Mouse (Mus musculus): ENCODE results near the gene Cap2. TPM values are rescaled to one million over a fixed set of nuclear protein-coding genes. Genes with fewer than 3 reads are reported as not detected.

The Cap2 gene
- polyA plus RNA-seq, 1 experiment from 2014 or later, result 8.5 TPM

DNA sequence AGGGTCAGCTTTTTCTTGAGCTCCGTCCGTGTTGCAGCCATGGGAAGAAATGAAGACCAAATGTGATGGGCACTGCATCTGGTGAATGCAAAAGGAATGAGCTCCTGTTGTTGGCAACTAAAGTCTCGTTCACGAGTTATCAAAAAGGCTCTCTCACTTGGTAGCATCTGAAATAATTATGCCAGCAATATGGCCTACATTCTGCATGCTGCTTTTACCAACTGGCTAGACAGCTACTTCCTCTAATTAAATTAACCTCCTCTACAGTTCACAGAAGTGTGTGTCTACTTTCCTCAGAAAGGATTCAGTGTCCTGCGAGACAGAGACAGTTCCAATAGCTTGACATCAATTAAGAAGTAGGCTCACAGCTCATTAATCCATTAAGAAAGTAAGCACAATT, 152.9 kb downstream of the Cap2 start:
- no peaks in the 10 kb centered on the region for H3K9me3 ChIP-seq (ENCODE audit: control insufficient read depth, low read depth, low read length)
- no peak for ATAC-seq (ENCODE audit: insufficient number of reproducible peaks, insufficient read depth, low FRiP score, low read depth)
- H3K4me2 ChIP-seq (replicated peaks; ENCODE audit: low read depth, low read length), result no peak overlapping the region
- H3K9ac ChIP-seq (replicated peaks; ENCODE audit: low read depth, low read length), result no peak overlapping the region
- H3K4me3 ChIP-seq (ENCODE audit: low read depth, low read length), result no peak overlapping the region
- no peaks in the 10 kb centered on the region for H3K36me3 ChIP-seq (ENCODE audit: control insufficient read depth, insufficient read depth, low read length)
- no peaks in the 10 kb centered on the region for H3K27me3 ChIP-seq (ENCODE audit: control insufficient read depth, insufficient read depth, low read length)
- no peak overlapping the region for H3K27ac ChIP-seq (ENCODE audit: low read length)
- no peaks in the 10 kb centered on the region for H3K4me1 ChIP-seq (ENCODE audit: control insufficient read depth, insufficient read depth, low read length)
- 82% methylated on average over 5 of the region's 5 CpGs for WGBS

DNA sequence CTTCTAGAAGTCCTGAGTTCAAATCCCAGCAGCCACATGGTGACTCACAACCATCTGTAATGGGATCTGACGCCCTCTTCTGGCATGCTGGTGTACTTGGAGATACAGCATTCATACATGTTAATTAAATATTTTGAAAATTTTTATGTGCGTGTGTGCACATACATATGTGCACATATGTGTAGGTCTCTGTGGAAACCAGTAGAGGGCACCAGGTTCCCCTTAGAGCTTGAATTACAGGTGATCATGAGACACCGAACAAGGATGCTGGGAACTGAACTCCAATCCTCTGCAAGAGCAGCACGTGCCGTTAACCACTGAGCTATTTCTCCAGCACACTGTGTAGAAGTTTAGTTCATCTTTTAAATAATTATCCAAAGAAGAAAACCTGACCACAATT, 157.6 kb downstream of the Cap2 start:
- H3K9ac ChIP-seq (replicated peaks; ENCODE audit: low read depth, low read length), result no peak overlapping the region
- no peak overlapping the region for H3K4me2 ChIP-seq (replicated peaks; ENCODE audit: low read depth, low read length)
- H3K4me3 ChIP-seq (ENCODE audit: low read depth, low read length), result no peak overlapping the region
- ATAC-seq (ENCODE audit: insufficient number of reproducible peaks, insufficient read depth, low FRiP score, low read depth), result no peak
- no peaks in the 10 kb centered on the region for H3K27me3 ChIP-seq (ENCODE audit: control insufficient read depth, insufficient read depth, low read length)
- no peaks in the 10 kb centered on the region for H3K4me1 ChIP-seq (ENCODE audit: control insufficient read depth, insufficient read depth, low read length)
- 91% methylated on average over 5 of the region's 5 CpGs for WGBS
- no peaks in the 10 kb centered on the region for H3K36me3 ChIP-seq (ENCODE audit: control insufficient read depth, insufficient read depth, low read length)
- no peaks in the 10 kb centered on the region for H3K9me3 ChIP-seq (ENCODE audit: control insufficient read depth, low read depth, low read length)
- no peak overlapping the region for H3K27ac ChIP-seq (ENCODE audit: low read length)

DNA sequence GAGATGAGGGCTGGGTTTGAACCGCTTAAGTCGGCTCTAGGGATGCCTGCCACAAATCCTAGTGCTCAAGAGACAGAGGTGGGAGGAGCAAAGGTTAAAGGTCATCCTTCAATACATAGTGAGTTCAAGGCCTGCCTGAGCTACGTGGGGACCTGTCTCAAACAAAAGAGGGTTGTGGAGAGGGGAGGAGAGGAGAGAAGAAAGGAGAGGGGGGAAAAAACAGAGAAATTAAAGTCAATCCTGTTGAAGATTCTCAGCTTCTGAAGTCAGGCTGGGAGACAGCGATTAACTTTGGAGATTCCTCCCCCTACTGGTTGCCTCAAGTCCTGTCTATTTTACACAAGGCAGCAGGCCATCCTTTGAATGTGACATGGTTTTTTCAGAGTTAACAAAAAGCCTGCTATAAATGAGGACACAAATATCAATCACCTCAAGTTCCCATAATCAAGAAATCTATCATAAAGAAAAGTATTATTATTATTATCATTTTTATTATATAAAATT, 161.9 kb downstream of the Cap2 start:
- Histone ChIP-seq H3K4me3 (ENCODE audit: low read depth, low read length) (no peak overlapping the region), H3K27me3 (ENCODE audit: control insufficient read depth, insufficient read depth, low read length) (no peaks in the 10 kb centered on the region), H3K9ac (replicated peaks; ENCODE audit: low read depth, low read length) (no peak overlapping the region), H3K4me2 (replicated peaks; ENCODE audit: low read depth, low read length) (no peak overlapping the region), H3K4me1 (ENCODE audit: control insufficient read depth, insufficient read depth, low read length) (no peaks in the 10 kb centered on the region), H3K36me3 (ENCODE audit: control insufficient read depth, insufficient read depth, low read length) (no peaks in the 10 kb centered on the region), H3K9me3 (ENCODE audit: control insufficient read depth, low read depth, low read length) (no peaks in the 10 kb centered on the region), H3K27ac (ENCODE audit: low read length) (no peak overlapping the region)
- no peak for ATAC-seq (ENCODE audit: insufficient number of reproducible peaks, insufficient read depth, low FRiP score, low read depth)
- WGBS, result 40% methylated on average over 4 of the region's 4 CpGs

DNA sequence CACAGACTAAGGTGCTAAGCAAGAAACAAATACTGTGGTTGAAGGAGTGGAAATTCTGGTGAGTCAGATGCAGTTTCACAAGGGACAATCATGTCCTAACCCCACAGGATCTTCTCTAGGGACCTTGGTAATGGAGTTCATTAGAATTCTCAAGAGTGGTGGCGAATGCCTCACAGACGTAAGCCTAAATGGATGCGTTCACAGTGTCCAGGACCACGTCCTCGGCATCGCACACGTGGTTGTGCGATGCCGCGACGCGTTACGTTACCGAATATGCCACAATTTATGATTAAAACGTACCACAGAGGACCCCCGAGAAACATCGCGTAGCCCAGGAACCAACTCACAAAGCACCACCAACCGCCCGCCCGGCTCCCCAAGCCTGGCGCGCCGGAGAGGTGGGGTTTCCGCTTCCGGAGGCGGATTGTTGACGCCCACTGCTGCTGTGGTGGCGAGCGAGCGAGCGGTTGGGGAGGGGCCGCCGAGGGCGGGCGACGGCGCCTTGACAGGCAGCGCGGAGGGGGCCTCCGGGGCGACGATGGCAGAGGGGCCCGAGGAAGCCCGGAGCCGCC, 167.5 kb downstream of the Cap2 start, which contains the start of gene Fam8a1:
Gene Fam8a1, plus strand, starts transcription at position 475 of the 572 bp plus-strand sequence.
- Histone ChIP-seq H3K9ac (replicated peaks; ENCODE audit: low read depth, low read length) (peak within 1 kb of the TSS; percentile 80), H3K4me2 (replicated peaks; ENCODE audit: low read depth, low read length) (peak within 1 kb of the TSS; percentile 76), H3K36me3 (ENCODE audit: control insufficient read depth, insufficient read depth, low read length) (no peaks in the 10 kb centered on the region), H3K4me3 (ENCODE audit: low read depth, low read length) (peak within 1 kb of the TSS; percentile 89), H3K27ac (ENCODE audit: low read length) (peak within 1 kb of the TSS; percentile 44; the same call in 1 of the 2 replicates), H3K27me3 (ENCODE audit: control insufficient read depth, insufficient read depth, low read length) (no peaks in the 10 kb centered on the region), H3K9me3 (ENCODE audit: control insufficient read depth, low read depth, low read length) (no peaks in the 10 kb centered on the region), H3K4me1 (ENCODE audit: control insufficient read depth, insufficient read depth, low read length) (peaks cover 8% of the 10 kb centered on the region)
- WGBS, result 1% methylated on average over 46 of the region's 46 CpGs
- ATAC-seq (ENCODE audit: insufficient number of reproducible peaks, insufficient read depth, low FRiP score, low read depth), result peak; percentile 93

DNA sequence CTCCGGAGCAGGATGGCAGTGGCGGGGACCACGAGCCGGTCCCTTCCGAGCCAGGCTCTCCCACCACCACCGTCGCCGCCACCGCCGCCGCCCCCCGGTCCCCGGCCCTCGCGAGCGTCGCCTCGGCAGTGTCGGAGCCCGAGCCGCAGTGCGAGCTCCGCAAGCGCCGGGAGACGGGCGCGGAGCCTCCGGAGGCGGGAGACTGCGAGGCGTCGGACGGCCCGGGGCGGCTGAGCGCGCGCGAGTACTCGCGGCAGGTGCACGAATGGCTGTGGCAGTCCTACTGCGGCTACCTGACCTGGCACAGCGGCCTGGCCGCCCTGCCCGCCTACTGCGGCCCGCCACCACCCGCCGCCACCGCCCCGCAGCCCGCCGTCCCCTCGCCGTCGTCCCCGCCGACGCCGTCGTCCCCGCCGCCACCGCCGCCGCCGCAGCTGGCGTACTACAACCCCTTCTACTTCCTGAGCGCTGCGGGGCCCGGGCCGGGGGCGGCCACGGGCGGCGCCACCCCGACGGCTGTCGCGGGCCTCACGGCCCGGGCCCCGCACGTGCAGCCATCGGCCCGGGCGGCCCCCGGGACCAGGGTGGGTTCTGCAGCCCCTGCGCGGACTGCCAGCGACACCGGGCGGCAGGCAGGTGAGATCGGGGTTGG, 168.1 kb downstream of the Cap2 start:
- peak overlapping the region; percentile 76 for H3K4me2 ChIP-seq (replicated peaks; ENCODE audit: low read depth, low read length)
- peak overlapping the region; percentile 44; the same call in 1 of the 2 replicates for H3K27ac ChIP-seq (ENCODE audit: low read length)
- H3K36me3 ChIP-seq (ENCODE audit: control insufficient read depth, insufficient read depth, low read length), result no peaks in the 10 kb centered on the region; the same call in 1 of the 2 replicates
- no peaks in the 10 kb centered on the region for H3K27me3 ChIP-seq (ENCODE audit: control insufficient read depth, insufficient read depth, low read length)
- peak overlapping the region; percentile 80 for H3K9ac ChIP-seq (replicated peaks; ENCODE audit: low read depth, low read length)
- no peaks in the 10 kb centered on the region for H3K9me3 ChIP-seq (ENCODE audit: control insufficient read depth, low read depth, low read length)
- under 1% methylated on average over 64 of the region's 96 CpGs for WGBS
- peak; percentile 71 for ATAC-seq (ENCODE audit: insufficient number of reproducible peaks, insufficient read depth, low FRiP score, low read depth)
- H3K4me3 ChIP-seq (ENCODE audit: low read depth, low read length), result peak overlapping the region; percentile 89
- H3K4me1 ChIP-seq (ENCODE audit: control insufficient read depth, insufficient read depth, low read length), result peaks cover 8% of the 10 kb centered on the region

DNA sequence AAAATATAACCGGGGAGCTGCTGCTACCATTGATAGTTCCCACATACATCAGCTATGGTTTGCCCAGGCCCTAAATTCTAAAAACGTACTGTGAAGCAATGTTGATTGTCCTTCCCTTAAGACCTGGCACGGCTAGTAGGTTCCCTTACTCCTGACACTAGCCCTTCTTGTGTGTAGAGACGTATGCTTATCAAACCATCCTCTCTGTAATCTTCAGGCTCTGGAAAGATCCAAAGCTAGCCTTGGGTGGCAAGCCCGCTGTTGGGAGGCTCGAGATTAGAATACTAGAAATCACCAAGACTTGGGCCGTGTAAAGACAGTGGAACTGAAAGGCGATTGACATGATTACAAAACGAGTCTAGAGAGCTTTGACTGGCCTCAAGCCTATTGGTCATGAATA, 168.9 kb downstream of the Cap2 start:
- Histone ChIP-seq H3K9me3 (ENCODE audit: control insufficient read depth, low read depth, low read length) (no peaks in the 10 kb centered on the region), H3K4me1 (ENCODE audit: control insufficient read depth, insufficient read depth, low read length) (peaks cover 8% of the 10 kb centered on the region), H3K9ac (replicated peaks; ENCODE audit: low read depth, low read length) (peak overlapping the region; percentile 7; the same call in 1 of the 2 replicates), H3K4me2 (replicated peaks; ENCODE audit: low read depth, low read length) (peak overlapping the region; percentile 76), H3K36me3 (ENCODE audit: control insufficient read depth, insufficient read depth, low read length) (peaks cover 6% of the 10 kb centered on the region; the same call in 1 of the 2 replicates), H3K4me3 (ENCODE audit: low read depth, low read length) (peak overlapping the region; percentile 89), H3K27me3 (ENCODE audit: control insufficient read depth, insufficient read depth, low read length) (no peaks in the 10 kb centered on the region), H3K27ac (ENCODE audit: low read length) (no peak overlapping the region)
- 62% methylated on average over 9 of the region's 9 CpGs for WGBS
- no peak for ATAC-seq (ENCODE audit: insufficient number of reproducible peaks, insufficient read depth, low FRiP score, low read depth)

DNA sequence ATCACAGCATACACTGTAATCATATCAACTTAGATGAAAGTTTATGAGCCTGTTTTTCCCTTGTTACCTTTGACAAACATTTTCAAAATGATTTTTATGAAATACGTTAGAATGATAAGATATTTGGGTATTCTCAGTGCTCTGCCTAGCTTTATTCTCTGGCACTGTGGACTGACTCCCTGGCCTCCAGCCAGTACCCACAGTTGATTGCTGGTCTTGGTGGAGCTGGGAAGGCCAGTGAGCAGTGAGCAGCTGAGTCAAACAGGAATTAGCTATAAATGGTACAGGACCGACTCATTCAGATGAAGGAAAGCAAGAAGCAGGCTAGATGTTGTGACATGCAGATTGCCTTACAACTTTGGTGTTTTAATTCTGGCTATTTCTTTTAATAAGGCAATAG, 173.0 kb downstream of the Cap2 start:
- Histone ChIP-seq H3K27ac (ENCODE audit: low read length) (no peak overlapping the region), H3K4me1 (ENCODE audit: control insufficient read depth, insufficient read depth, low read length) (peaks cover 5% of the 10 kb centered on the region; the same call in 1 of the 2 replicates), H3K4me3 (ENCODE audit: low read depth, low read length) (no peak overlapping the region), H3K4me2 (replicated peaks; ENCODE audit: low read depth, low read length) (no peak overlapping the region), H3K9me3 (ENCODE audit: control insufficient read depth, low read depth, low read length) (no peaks in the 10 kb centered on the region), H3K9ac (replicated peaks; ENCODE audit: low read depth, low read length) (no peak overlapping the region), H3K27me3 (ENCODE audit: control insufficient read depth, insufficient read depth, low read length) (no peaks in the 10 kb centered on the region), H3K36me3 (ENCODE audit: control insufficient read depth, insufficient read depth, low read length) (peaks cover 31% of the 10 kb centered on the region)
- 84% methylated on average over 2 of the region's 2 CpGs for WGBS
- no peak for ATAC-seq (ENCODE audit: insufficient number of reproducible peaks, insufficient read depth, low FRiP score, low read depth)

DNA sequence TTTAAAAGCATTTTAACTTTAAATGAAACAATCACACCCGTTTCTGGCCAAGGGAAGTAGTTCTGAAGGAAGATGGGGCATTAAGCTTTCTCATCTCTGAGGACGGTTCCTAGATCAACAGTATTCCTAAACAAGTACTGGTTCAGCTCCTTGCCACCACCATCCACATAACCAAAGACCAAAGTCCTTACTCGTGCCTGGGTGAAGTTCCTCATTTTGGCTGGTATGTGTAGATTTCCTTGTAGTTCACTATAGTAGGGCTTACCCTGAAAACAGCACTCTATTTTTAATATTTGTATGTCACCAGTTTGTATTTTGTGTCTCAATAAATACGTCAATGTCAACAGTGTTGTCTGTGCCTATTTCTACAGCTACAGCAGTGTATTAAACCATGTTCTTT, 176.1 kb downstream of the Cap2 start:
- WGBS, result 83% methylated on average over 4 of the region's 4 CpGs
- H3K4me2 ChIP-seq (replicated peaks; ENCODE audit: low read depth, low read length), result no peak overlapping the region
- no peaks in the 10 kb centered on the region for H3K4me1 ChIP-seq (ENCODE audit: control insufficient read depth, insufficient read depth, low read length)
- no peak overlapping the region for H3K27ac ChIP-seq (ENCODE audit: low read length)
- H3K9me3 ChIP-seq (ENCODE audit: control insufficient read depth, low read depth, low read length), result no peaks in the 10 kb centered on the region
- no peak overlapping the region for H3K4me3 ChIP-seq (ENCODE audit: low read depth, low read length)
- no peaks in the 10 kb centered on the region for H3K27me3 ChIP-seq (ENCODE audit: control insufficient read depth, insufficient read depth, low read length)
- ATAC-seq (ENCODE audit: insufficient number of reproducible peaks, insufficient read depth, low FRiP score, low read depth), result no peak
- H3K9ac ChIP-seq (replicated peaks; ENCODE audit: low read depth, low read length), result no peak overlapping the region
- H3K36me3 ChIP-seq (ENCODE audit: control insufficient read depth, insufficient read depth, low read length), result peaks cover 45% of the 10 kb centered on the region

Measured in stomach, embryonic 14.5 days (tissue).